Mouse (Mus musculus) limb, embryonic 10.5 days (tissue): ENCODE measurements around the gene Ctsd. TPM values are rescaled to one million over a fixed set of nuclear protein-coding genes. Genes with fewer than 3 reads are reported as not detected.
A peak's percentile ranks its signal among the peaks of the same experiment; 100 is the strongest.

Source experiments
- DNase-seq: peaks from one replicate; pipeline ENCODE4 v3.0.0-alpha.2; 2017; ENCODE audit warnings: low spot score
- H3K27ac ChIP-seq: fragments of 300-500 bp; sonication (generic); 2 replicates; pipeline ENCODE4 v1.5.1; 2016; ENCODE audit warnings: mild to moderate bottlenecking
- H3K27me3 ChIP-seq: fragments of 300-500 bp; sonication (generic); 2 replicates; pipeline ENCODE4 v1.6.1; 2016; ENCODE audit warnings: low read depth, mild to moderate bottlenecking; ENCODE audit not compliant: poor library complexity, severe bottlenecking
- H3K36me3 ChIP-seq: fragments of 300-500 bp; sonication (generic); 2 replicates; pipeline ENCODE4 v1.6.1; 2016; ENCODE audit warnings: mild to moderate bottlenecking, moderate library complexity
- H3K4me1 ChIP-seq: fragments of 300-500 bp; sonication (generic); 2 replicates; pipeline ENCODE4 v1.6.1; 2016
- H3K4me3 ChIP-seq: fragments of 300-500 bp; sonication (generic); 2 replicates; pipeline ENCODE4 v1.5.1; 2016; ENCODE audit warnings: mild to moderate bottlenecking, moderate library complexity
- H3K9me3 ChIP-seq: fragments of 300-500 bp; sonication (generic); replicated peaks from 2 replicates; pipeline ENCODE4 v1.6.1; 2016; ENCODE audit warnings: mild to moderate bottlenecking
- WGBS: fragments of 180-500 bp; shearing (Covaris S2); methylation state at CpG from one replicate; pipeline ENCODE4 v1.1.7; 2016; 5-methylcytosine and 5-hydroxymethylcytosine counted together
- polyA plus RNA-seq: library from polyadenylated mRNA; unstranded; fragments of >200 nt; fragmentation: Nextera tagmentation; extraction: Ambion mirVana; gene quantifications from 2 replicates; pipeline ENCODE4 v1.2.1, GENCODE M21; 2016

The Ctsd gene
- polyA plus RNA-seq, 1 experiment from 2014 or later: 132 TPM

GRCm38 (mm10) chr7:142368856-142369255, 19.0 kb downstream of the Ctsd start:
- DNase-seq: no peak
- WGBS: 82% methylated on average over 2 of the region's 2 CpGs
- Histone ChIP-seq H3K27me3 (peaks cover 63% of the 10 kb centered on the region), H3K9me3 (no peaks in the 10 kb centered on the region), H3K4me1 (peaks cover 18% of the 10 kb centered on the region), H3K27ac (no peak overlapping the region), H3K4me3 (no peak overlapping the region), H3K36me3 (no peaks in the 10 kb centered on the region)

- peaks cover 7% of the 10 kb centered on the region; the same call in 1 of the 2 replicates for H3K27me3 ChIP-seq
- DNase-seq: no peak
- 83% methylated on average over 4 of the region's 4 CpGs for WGBS
- H3K4me3 ChIP-seq: no peak overlapping the region
- H3K9me3 ChIP-seq: no peaks in the 10 kb centered on the region
- no peak overlapping the region for H3K27ac ChIP-seq
- no peaks in the 10 kb centered on the region for H3K4me1 ChIP-seq
- H3K36me3 ChIP-seq: no peaks in the 10 kb centered on the region
Measured at GRCm38 (mm10) chr7:142363107-142363506, 24.7 kb downstream of the Ctsd start.

GRCm38 (mm10) chr7:142360743-142361142, 27.1 kb downstream of the Ctsd start:
- Histone ChIP-seq H3K9me3 (no peaks in the 10 kb centered on the region), H3K4me1 (peaks cover 3% of the 10 kb centered on the region; the same call in 1 of the 2 replicates), H3K27ac (no peak overlapping the region), H3K27me3 (no peaks in the 10 kb centered on the region), H3K36me3 (no peaks in the 10 kb centered on the region), H3K4me3 (no peak overlapping the region)
- DNase-seq: no peak

GRCm38 (mm10) chr7:142359129-142359528, 28.7 kb downstream of the Ctsd start:
- 73% methylated on average over 8 of the region's 8 CpGs for WGBS
- H3K4me1 ChIP-seq: peaks cover 14% of the 10 kb centered on the region
- no peak for DNase-seq
- H3K9me3 ChIP-seq: no peaks in the 10 kb centered on the region
- H3K27me3 ChIP-seq: no peaks in the 10 kb centered on the region
- H3K4me3 ChIP-seq: no peak overlapping the region
- 0 out of 2 replicates have a peak overlapping the region, but pooled peaks have one; percentile 3 for H3K27ac ChIP-seq
- H3K36me3 ChIP-seq: no peaks in the 10 kb centered on the region

GRCm38 (mm10) chr7:142357566-142357965, 30.3 kb downstream of the Ctsd start:
- Histone ChIP-seq H3K27ac (no peak overlapping the region), H3K4me3 (no peak overlapping the region), H3K36me3 (no peaks in the 10 kb centered on the region), H3K9me3 (no peaks in the 10 kb centered on the region), H3K27me3 (no peaks in the 10 kb centered on the region), H3K4me1 (peaks cover 14% of the 10 kb centered on the region)
- WGBS: 85% methylated on average over 3 of the region's 3 CpGs
- no peak for DNase-seq

- 68% methylated on average over 8 of the region's 8 CpGs for WGBS
- DNase-seq: no peak
- Histone ChIP-seq H3K36me3 (no peaks in the 10 kb centered on the region), H3K27ac (peak overlapping the region; percentile 14; the same call in 1 of the 2 replicates), H3K4me1 (peaks cover 14% of the 10 kb centered on the region), H3K9me3 (no peaks in the 10 kb centered on the region), H3K27me3 (no peaks in the 10 kb centered on the region), H3K4me3 (no peak overlapping the region)
Measured at GRCm38 (mm10) chr7:142354661-142355233, 33.1 kb downstream of the Ctsd start.

GRCm38 (mm10) chr7:142353854-142354253, 34.0 kb downstream of the Ctsd start:
- H3K4me3 ChIP-seq: no peak overlapping the region
- peaks cover 19% of the 10 kb centered on the region for H3K4me1 ChIP-seq
- DNase-seq: no peak
- no peak overlapping the region for H3K27ac ChIP-seq
- H3K9me3 ChIP-seq: no peaks in the 10 kb centered on the region
- 75% methylated on average over 5 of the region's 5 CpGs for WGBS
- H3K36me3 ChIP-seq: no peaks in the 10 kb centered on the region
- H3K27me3 ChIP-seq: no peaks in the 10 kb centered on the region

GRCm38 (mm10) chr7:142351569-142351968, 36.3 kb downstream of the Ctsd start:
- H3K36me3 ChIP-seq: no peaks in the 10 kb centered on the region
- H3K27ac ChIP-seq: no peak overlapping the region
- no peak overlapping the region for H3K4me3 ChIP-seq
- no peaks in the 10 kb centered on the region for H3K9me3 ChIP-seq
- no peaks in the 10 kb centered on the region for H3K27me3 ChIP-seq
- DNase-seq: no peak
- peaks cover 16% of the 10 kb centered on the region for H3K4me1 ChIP-seq
- WGBS: 87% methylated on average over 5 of the region's 5 CpGs

GRCm38 (mm10) chr7:142349308-142349961, 38.4 kb downstream of the Ctsd start:
- peak overlapping the region; percentile 8; the same call in 1 of the 2 replicates for H3K27ac ChIP-seq
- H3K9me3 ChIP-seq: no peaks in the 10 kb centered on the region

GRCm38 (mm10) chr7:142347542-142347941, 40.3 kb downstream of the Ctsd start:
- Histone ChIP-seq H3K36me3 (no peaks in the 10 kb centered on the region), H3K4me3 (no peak overlapping the region), H3K4me1 (0 out of 2 replicates have a peak, but pooled peaks cover 5% of the 10 kb centered on the region), H3K9me3 (no peaks in the 10 kb centered on the region), H3K27me3 (no peaks in the 10 kb centered on the region), H3K27ac (no peak overlapping the region)
- DNase-seq: no peak
- 65% methylated on average over 4 of the region's 4 CpGs for WGBS

More at GRCm38 (mm10) chr7:142349308-142349961, 38.4 kb downstream of the Ctsd start:
- Histone ChIP-seq H3K36me3 (no peaks in the 10 kb centered on the region), H3K4me1 (0 out of 2 replicates have a peak, but pooled peaks cover 5% of the 10 kb centered on the region), H3K4me3 (no peak overlapping the region), H3K27me3 (no peaks in the 10 kb centered on the region)
- 29% methylated on average over 9 of the region's 9 CpGs for WGBS
- DNase-seq: no peak

- Histone ChIP-seq H3K27me3 (no peaks in the 10 kb centered on the region), H3K9me3 (no peaks in the 10 kb centered on the region), H3K36me3 (no peaks in the 10 kb centered on the region), H3K4me3 (no peak overlapping the region), H3K4me1 (peaks cover 16% of the 10 kb centered on the region), H3K27ac (no peak overlapping the region)
- no peak for DNase-seq
- 86% methylated on average over 3 of the region's 3 CpGs for WGBS
Measured at GRCm38 (mm10) chr7:142342247-142342640, 45.6 kb downstream of the Ctsd start.

GRCm38 (mm10) chr7:142341564-142342246, 46.1 kb downstream of the Ctsd start:
- Histone ChIP-seq H3K27ac (peak overlapping the region; percentile 32), H3K4me1 (peaks cover 16% of the 10 kb centered on the region), H3K27me3 (no peaks in the 10 kb centered on the region), H3K4me3 (no peak overlapping the region), H3K9me3 (no peaks in the 10 kb centered on the region), H3K36me3 (no peaks in the 10 kb centered on the region)
- DNase-seq: no peak
- WGBS: 75% methylated on average over 10 of the region's 10 CpGs
